Mouse (Mus musculus) cerebellum, adult 2 months (tissue): Measurements from ENCODE around the gene Tank.

Experiments used
- CTCF ChIP-seq: fragments of 200-500 bp; IDR thresholded peaks from 2 replicates; pipeline ENCODE4 v1.5.1; 2011; ENCODE audit warnings: low read depth, mild to moderate bottlenecking, control low read depth, low read length, moderate library complexity, borderline replicate concordance; ENCODE audit not compliant: insufficient read depth
- POLR2A ChIP-seq: fragments of 200-500 bp; IDR thresholded peaks from 2 replicates; pipeline ENCODE4 v1.6.1; 2011; ENCODE audit warnings: low read length, control low read depth, borderline replicate concordance; ENCODE audit not compliant: insufficient read depth

DNA sequence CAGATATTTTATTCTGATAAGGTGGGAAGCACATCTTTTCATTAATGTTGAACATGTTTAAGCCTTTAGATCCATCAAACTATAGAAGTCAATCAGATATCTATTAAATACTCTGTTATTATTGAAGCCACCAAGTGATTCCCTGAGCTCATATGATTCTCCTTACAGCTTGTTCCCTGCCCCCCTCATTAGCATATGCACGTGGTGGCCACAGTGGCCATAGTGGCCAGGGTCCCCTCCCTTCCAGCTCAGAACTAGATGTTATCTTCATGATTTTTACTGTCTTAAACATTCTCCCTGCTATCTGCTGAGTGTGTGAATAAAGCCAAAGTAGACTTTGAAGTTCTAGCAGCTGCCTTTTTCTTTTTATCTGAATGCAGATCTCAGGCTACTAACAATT, 17.3 kb upstream of the Tank start:
- no peak for TF ChIP-seq CTCF
- no peak for TF ChIP-seq POLR2A
